Mouse (Mus musculus) frontal cortex, adult (tissue): Measurements from ENCODE around the gene Abhd17c.
"Not testable (repeated sequence)": the region's sequence is repeated elsewhere in the genome, so short reads cannot be mapped to it uniquely, and the experiment has no call there.

Source experiments
- ATAC-seq: cut with Nextera tagmentation; 2 replicates; pipeline ENCODE4 v1.9.2; 2017; ENCODE audit warnings: mild to moderate bottlenecking, moderate library complexity, mixed read lengths; ENCODE audit not compliant: low TSS enrichment

Gene Abhd17c

GRCm38 (mm10) chr7:84152821-84153220 is 1.1 kb upstream of the Abhd17c start:
- ATAC-seq: no peak

DNA sequence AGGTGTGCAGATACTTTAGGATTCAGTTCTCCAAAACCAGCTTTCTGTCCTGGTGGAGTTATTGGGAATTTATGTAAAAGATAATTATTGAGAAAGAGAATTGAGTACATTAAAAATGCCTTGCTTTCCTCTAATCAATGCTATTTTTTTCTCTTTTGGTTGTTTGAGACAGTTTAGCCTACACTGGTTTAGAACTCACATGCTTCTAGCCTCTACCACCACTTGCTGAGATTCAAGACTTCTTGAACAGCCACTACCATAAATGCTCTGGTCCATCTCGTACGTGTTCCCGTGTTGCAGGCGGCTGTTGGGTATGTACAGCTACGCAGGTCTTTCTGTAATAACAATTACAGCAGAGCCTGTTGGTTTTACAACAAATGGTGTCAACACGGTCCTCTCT is 681 bp upstream of the Abhd17c start:
- no peak for ATAC-seq

DNA sequence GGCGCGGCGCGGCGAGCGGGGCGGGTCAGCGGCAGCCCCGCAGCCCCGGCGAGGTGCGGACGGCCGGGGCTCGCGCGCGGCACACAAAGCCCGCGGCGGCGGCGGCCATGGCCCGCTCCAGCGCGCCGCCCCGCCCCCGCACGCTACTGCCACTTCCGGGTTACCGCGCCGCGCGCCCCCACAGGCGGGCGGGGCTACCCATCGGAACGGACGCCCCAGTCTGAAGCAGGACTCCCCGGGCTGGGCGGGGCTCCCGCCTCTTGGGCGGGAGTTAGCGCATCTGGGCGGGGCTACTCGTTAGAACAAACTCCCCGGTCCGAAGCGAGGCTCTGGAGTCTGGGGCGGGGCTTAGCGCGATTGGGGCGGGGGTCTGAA is 254 bp upstream of the Abhd17c start:
- peak; percentile 93 for ATAC-seq

DNA sequence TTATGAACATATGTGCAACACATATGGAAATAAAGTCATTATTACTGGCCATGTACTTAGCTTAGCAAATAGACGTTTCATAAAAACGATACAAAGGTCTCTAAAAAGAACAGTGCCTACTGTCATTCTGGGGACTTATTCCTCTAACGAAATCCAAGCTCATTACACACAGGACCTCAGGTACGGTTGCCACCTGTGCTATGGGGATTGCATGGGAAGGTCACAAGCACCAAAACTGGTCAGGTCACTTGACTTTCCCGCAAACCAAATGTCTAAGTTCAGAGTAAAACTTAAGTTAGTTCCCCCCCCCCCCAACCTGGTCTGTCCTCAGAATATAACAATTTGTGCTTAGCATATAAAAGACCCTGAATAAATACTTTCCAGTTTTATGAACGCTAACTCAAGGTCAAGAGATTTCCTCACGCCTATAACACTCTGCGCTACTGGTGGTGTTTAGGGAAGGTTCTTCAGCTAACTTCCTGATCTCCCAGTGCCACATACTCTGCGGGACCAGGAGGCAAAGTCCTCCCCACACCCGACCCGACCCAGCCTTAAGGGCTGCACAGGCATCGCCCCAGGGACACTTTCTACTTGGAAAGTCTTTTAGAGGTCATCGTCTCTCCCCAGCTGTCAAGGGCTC is 1.2 kb downstream of the Abhd17c start:
- no peak for ATAC-seq

- no peak for ATAC-seq
Observed at GRCm38 (mm10) chr7:84149821-84150220, 1.9 kb downstream of the Abhd17c start.

DNA sequence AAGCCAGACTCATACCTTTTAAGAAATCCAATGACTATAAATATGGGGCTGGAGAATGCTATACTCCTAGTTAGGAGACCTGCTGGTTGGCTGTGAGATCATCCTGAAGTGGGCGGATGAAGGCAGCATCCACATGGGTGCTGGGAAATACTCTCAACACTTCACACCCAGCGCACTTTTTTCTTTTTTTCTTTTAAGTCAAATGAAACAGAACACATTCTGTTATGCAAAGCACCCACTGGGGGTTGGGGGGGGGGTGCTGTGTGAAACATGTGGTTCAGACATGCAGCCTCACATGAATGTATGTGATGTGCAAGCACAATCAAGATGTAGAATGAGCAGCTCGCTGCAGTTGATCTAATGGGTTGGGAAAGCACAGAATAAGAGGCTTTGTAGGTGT is 2.8 kb downstream of the Abhd17c start:
- no peak for ATAC-seq

DNA sequence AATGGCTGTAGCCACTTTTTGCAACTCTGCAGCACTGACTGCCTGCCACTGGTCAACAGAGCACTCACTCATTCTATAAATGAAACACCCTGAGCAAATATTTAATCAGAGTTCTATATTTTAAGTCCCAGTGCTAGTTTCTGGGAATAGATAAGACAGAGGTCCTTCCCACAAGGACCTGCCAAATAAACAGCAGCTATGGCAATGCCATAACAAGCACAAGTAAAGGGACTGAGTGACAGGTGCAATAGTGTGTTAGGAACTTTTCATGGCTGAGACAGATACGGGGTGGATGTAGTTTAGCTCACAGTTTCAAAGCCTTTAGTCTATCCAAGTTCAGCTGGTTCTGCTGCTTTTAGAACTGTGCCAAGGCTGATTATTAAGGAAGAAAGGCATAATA is 3.9 kb downstream of the Abhd17c start:
- no peak for ATAC-seq

- ATAC-seq: no peak
Observed at GRCm38 (mm10) chr7:84145633-84146032, 6.1 kb downstream of the Abhd17c start.

DNA sequence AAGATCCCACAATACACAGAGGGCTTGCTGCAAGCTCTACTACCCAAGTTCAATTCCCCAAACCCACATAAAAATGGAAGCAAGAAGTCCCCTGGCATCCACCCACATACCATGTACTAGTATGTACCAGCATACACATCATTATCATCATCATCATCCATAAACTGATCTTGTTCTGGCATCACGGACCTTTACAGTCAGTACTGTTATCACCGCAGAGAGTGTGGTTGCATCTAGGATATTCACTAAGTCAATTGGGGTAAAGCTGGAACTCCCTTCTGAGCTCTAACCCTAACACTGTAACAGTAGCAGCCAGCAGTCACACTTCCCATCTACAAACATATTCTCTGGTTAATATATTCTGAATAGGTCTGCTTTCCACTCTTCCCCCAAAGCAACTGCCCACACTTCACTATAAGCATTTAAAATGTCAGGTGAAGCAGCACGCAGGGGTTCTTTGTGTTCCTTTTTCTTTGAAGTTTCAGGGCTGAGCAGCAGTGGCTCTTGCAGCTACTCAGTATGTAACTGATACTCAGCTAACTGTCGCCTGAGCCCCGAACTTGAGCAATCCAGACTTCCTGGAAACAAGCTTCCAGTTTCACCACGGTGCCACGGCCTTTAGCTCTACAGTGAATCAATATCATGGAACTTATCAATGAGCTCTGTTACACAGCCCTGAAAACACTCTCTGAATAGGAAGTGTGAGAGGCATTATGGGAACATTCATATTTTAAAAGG is 8.8 kb downstream of the Abhd17c start:
- no peak for ATAC-seq

- no peak for ATAC-seq
Observed at GRCm38 (mm10) chr7:84142196-84142595, 9.5 kb downstream of the Abhd17c start.

DNA sequence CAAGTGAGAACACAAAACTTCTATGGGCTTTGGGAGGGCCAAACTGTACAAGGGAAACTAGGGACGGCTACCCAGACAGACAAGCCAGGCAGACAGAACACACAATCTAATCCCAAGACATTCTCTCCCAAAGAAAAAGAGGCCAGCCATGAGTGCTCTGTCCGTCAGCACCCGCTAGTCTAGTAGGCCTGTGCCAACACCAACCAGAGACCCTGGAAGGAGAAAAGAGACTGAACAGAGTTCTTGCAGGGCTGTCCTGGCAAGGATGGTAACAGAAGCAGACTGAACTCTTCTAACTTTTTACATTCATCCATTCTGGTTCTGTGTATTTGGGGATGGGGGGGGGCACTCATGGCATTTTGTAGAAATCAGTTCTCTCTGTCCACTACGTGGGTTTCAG is 12.1 kb downstream of the Abhd17c start:
- ATAC-seq: no peak

- ATAC-seq: no peak
Observed at GRCm38 (mm10) chr7:84138731-84139130, 13.0 kb downstream of the Abhd17c start.

DNA sequence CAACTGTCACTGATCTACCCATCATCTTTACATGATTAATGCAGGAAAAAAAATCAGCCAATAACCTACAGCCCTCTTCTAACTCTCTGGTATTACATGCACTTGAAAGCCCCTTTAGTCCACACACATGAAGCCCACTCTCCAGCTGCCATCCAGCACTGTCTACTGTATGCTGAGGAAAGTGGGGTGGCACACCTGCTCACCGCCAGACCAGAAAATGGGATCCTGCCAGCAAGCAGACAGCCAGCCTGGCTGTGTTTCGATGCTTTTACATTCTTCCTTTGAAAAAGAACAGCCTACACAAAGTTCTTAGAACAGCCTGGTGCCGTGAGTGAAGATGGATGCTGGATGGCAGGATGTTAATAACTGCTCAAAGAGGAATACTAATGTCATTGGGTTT is 13.9 kb downstream of the Abhd17c start:
- peak; percentile 82 for ATAC-seq

- ATAC-seq: no peak
Observed at GRCm38 (mm10) chr7:84135799-84136700, 15.6 kb downstream of the Abhd17c start.

- ATAC-seq: no peak
Observed at GRCm38 (mm10) chr7:84132704-84133103, 19.0 kb downstream of the Abhd17c start.

- no peak for ATAC-seq
Observed at GRCm38 (mm10) chr7:84131736-84132135, 20.0 kb downstream of the Abhd17c start.

DNA sequence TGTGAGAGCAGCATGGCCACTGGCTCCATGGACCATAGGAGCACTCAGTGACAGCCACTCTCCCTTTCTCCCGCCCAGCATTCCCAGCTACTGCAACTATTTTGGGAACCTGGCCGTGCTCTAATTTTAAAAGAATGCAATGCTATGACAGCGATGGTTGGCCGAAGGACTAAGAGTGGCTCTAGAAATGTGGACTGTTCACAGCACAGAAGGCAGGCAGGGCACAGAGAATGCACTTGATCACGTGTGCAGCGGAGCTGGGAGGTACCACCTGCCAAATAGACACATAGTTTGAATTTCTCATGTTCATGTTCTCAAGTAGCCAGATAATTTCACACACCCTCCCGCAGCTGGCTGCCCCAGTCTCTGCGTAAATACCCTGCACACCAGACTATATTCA is 23.0 kb downstream of the Abhd17c start:
- peak; percentile 64 for ATAC-seq

DNA sequence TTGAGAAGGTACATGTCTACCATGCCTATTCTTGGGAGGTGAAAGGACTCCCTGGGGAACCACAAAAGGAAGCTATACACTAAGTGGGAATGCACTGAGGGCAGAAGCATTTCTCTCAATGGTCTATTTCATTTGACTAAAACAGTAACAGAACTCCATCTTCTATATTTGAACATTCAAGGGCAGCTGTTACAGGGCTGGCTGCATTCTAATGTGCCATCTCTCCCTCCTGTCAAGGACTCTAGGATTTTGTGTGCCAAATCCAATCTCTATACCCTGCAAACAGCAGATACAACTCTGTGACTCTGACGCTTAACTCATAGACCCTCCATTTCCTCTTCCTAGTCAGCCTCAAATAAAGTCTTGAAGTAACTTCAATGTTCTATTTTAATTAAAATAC is 26.0 kb downstream of the Abhd17c start:
- peak; percentile 72 for ATAC-seq

GRCm38 (mm10) chr7:84123651-84124050 is 28.0 kb downstream of the Abhd17c start:
- not testable (repeated sequence) for ATAC-seq

DNA sequence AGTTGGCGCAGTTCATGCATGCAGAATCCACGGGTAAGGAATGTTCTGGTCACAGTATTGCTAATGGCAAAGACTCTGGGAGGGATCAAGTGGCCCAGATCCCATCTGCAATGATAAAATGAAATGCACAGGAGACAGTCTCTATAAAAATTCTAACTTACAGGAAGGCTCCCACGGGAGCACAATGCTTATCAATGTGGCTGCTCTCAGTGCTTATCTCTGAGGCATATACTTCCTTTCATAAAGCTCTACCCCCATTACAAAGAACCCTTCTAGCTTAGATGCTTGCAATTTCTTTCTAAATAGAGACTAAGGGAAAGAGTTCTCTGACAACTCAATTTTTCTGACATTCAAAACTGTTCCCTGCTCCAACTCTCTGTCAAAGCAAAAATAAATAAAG is 29.9 kb downstream of the Abhd17c start:
- ATAC-seq: no peak

GRCm38 (mm10) chr7:84120142-84120760 is 31.4 kb downstream of the Abhd17c start:
- no peak for ATAC-seq
